Mouse (Mus musculus) ES-CJ7 (cell line): ENCODE data around the gene Eaf1.
"Not testable (repeated sequence)": the region's sequence is repeated elsewhere in the genome, so short reads cannot be mapped to it uniquely, and the experiment has no call there.

ENCODE experiments used
- DNase-seq: peaks from one replicate; pipeline ENCODE4 v3.0.0; 2011; ENCODE audit warnings: low read depth, low spot score

Eaf1 gene

GRCm38 (mm10) chr14:31494349-31494974, at the start of gene Eaf1:
Gene Eaf1 (plus strand): TSS chr14:31494399.
- DNase-seq, result no peak

DNA sequence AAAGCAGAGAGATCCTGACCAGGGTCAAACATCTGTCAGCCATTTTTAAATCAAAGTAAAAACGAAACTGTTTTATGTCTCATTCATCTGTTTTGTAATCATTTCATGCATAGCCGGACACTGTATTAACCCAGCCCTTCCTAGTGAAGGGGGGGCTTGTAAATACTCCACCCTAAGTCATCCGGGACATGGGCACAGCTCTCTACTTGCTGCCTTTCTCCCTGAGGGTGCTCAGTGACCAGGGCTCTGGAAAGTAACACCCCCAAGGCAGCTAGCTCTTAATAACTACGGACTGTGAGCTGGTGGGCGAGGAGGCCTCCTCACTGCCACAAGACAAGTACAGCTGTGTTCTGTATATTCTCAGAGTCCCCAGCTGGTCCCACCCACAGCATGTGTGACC, 45.2 kb upstream of the Eaf1 start:
- no peak for DNase-seq

GRCm38 (mm10) chr14:31453946-31454345, 40.3 kb upstream of the Eaf1 start:
- not testable (repeated sequence) for DNase-seq

GRCm38 (mm10) chr14:31454849-31455566, 39.2 kb upstream of the Eaf1 start:
- DNase-seq, result peak; percentile 26

GRCm38 (mm10) chr14:31456064-31456721, 38.0 kb upstream of the Eaf1 start:
- no peak for DNase-seq

DNA sequence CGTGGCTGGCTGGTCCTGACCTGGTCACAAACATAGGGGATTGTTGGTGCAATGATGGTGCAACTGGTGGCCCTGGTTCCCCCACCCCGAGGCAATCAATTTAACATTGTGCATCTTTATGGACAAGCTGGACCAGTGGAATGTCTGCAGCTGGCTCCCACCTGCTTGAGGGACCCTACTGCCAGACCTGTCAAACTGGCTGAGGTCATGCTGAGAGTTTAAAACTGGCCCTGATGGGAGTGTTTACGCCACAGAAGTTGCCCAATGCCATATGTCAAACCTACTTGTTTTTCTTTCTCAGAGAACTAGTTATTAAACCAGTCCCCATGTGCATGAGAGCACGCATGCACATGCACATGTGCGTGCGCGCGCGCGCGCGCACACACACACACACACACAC, 36.2 kb upstream of the Eaf1 start:
- DNase-seq, result no peak

DNA sequence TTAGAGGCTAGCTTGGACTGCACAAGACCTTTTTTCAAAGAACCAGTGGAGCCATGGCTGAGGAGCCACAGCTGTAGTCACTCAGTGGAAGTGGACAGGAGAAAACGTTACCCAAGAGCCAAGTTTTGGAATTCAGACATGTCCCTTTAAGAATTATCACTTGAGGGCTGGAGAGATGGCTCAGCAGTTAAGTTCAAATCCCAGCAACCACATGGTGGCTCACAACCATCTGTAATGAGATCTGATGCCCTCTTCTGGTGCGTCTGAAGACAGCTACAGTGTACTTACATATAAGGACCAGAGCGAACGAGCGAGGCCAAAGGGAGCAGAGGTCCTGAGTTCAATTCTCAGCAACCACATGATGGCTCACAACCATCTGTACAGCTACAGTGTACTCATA, 32.0 kb upstream of the Eaf1 start:
- peak; percentile 33 for DNase-seq

DNA sequence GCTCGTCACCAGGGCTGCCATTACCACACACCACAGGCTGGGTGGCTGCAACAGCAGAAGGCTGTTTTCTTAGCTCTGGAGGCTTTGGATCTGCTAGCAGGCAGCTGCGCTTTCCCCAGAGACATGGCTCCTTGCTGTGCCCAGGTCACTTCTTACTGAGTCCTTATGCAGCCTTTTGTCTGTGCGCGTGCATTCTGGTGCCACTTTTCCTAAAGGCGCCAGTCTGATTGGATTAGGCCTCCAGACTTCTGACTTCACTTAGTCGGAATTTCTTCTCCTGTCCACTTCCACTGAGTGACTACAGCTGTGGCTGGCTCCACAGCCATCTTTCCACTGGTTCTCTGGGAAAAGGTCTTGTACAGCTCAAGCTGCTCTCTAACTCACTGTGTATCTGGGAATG, 31.3 kb upstream of the Eaf1 start:
- DNase-seq, result no peak

DNA sequence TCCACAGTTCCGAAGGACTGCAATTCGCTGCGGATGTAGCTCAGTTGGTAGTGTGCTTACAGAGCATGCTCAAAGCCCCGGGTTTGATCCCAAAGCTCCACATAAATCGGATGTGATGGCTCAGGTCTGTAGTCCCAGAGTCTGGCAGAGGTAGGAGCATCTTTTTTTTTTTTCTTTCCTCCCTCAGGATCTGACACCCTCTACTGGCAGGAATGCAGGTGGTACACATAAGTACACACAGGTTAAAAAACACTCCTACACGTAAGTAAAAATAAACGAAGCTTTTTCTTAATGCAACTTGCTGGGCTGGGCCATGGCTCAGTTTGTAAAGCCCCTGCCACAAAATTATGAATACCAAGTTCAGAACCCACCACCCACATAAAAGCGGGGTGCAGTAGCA, 30.0 kb upstream of the Eaf1 start:
- peak; percentile 84 for DNase-seq

DNA sequence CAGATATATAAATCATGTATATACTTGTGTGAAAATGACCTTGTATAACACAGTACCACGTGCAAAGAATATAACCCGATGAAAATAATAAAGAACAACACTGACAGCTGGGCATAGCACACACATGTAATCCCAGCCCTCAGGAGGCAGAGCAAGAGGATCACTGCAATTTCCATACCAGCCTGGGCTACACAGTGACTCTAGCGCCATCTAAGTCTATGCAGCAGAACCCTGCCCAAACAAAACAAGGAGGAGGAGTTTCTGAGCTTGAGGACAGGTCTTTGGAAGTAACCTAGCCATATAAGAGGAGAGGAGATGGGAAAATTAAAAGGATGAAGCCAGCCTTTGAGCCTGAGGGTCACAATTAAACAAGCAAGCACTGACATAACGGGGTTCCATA, 24.5 kb upstream of the Eaf1 start:
- DNase-seq, result no peak

DNA sequence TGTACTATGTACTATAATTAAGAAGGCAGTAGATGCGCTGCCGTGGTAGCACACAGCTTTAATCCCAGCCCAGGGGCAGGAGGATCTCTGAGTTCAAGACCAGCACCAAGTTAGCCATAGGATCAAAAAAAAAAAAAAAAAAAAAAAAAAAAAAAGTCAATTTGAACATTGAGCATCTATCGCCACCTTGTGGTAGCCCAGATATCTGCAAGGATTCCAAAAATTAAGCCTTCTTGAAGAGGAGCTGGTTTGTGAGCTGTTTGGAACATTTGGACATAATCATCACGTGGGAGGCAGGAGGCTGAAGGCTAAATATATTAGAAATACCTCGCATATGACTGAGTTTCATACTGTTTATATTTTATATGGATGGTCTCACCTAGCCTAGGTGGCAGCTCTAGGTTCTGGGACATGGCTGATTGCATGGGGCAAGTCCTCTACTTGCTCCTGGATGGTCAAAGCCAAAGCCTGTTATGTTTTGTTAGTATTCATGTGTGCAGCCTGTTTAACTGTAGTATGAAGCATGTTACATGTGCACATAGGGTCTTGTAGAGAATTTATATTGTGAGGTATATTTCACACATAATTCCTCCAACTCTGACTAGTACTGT, 21.6 kb upstream of the Eaf1 start:
- peak; percentile 63 for DNase-seq

DNA sequence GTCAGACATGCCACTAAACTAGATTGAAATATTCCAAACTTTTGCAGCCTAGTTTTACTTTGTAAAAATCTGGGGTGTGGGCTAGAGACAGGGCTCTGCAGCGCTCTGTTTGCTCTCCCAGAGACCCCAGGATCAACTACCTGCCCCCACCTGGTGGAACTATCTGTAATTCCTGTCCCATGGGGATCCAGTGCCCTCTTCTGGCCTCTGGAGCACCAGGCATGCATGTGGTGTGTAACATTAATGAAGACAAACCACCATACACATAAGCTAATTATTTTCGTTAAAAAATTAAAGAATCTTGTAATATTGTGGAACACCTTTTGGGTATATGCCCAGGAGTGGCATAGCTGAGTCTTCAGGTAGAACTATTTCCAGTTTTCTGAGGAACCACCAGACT, 20.9 kb upstream of the Eaf1 start:
- DNase-seq, result no peak

GRCm38 (mm10) chr14:31482417-31482816, 11.8 kb upstream of the Eaf1 start:
- DNase-seq, result no peak

DNA sequence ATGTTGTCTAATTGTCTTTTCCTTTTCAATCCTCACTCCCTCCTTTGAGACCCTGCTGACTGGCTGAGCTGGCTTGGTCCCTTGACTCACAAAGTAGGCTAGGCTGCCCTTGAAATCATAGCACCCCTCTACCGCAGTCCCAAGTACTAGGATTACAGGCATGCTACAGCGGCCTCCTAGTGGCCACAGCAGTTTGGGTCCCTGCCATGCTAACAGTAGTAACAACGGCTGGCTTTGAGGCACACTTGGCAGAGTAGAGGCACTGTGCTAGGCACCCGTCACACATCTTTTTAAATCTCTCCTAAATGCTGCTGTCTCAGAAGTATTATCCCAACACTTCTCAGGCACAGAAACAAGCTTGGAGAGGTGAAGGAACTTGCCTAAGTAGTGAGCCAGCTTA, 7.7 kb upstream of the Eaf1 start:
- DNase-seq, result no peak

- no peak for DNase-seq
Measured at GRCm38 (mm10) chr14:31488055-31488454, 6.1 kb upstream of the Eaf1 start.

DNA sequence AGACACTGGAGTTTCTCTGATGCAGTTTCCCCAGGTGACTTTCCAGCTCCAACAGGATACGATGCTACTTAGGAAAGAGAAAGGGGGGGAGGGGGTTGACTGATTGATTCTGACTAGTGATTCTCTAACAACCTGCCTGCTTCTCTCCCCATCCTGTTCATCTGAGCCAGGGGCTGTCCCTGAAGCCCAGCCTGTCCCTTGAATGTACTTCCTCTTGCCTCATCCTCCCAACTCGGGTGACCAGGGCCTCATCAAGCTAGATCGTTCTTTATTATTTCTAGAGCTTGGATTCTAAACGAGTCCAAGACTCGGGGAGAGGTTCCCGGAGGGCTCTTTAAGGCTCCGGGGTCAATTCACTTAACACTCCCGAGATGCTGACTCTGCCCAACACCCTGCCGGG, 298 bp upstream of the Eaf1 start:
- DNase-seq, result no peak

GRCm38 (mm10) chr14:31494975-31495455, 816 bp downstream of the Eaf1 start, which contains the start of gene Mettl6:
Gene Mettl6 (minus strand): TSS chr14:31495040.
- DNase-seq, result peak; percentile 89

DNA sequence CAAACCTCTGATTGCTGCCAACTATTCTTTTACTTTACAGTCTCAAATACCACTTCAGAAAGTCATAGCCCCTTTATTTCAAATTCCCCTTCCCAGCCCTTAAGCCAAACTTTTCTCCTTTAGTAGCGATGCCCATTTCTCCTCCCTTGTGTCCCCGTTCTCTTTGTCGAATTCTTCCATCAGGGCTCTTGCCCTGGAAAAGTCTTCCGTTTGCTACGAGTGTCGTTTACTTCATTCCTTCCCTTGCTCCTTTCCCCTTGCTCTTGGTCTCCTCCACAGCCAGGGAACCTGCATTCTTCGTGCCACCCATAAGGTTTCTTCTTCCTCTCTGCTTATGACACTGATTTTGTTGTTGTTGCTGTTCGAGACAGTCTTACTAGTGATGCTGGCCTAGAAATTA, 1.3 kb downstream of the Eaf1 start:
- no peak for DNase-seq

DNA sequence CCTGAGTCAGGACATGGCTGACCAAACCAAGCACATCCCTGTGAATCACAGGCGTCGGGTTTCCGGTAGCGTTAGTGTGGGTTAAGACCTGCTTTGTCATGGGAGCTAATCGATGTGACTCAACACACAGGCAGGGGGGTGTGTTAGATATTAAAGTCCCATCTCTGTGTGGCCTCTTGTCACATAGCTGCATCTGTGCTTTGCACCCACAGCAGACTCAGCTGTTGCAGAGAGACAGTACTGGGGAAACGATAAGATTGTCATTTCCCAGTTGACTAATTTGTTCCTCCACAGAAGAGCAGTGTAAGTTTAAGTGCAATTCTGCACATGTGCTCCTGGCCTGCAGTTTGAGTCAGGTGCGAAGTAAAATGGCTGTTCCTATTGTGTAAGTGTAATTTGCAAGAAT, 2.0 kb downstream of the Eaf1 start:
- no peak for DNase-seq

GRCm38 (mm10) chr14:31499526-31499925, 5.3 kb downstream of the Eaf1 start:
- peak; percentile 46 for DNase-seq

GRCm38 (mm10) chr14:31503406-31503805, 9.2 kb downstream of the Eaf1 start:
- no peak for DNase-seq

GRCm38 (mm10) chr14:31506456-31506855, 12.3 kb downstream of the Eaf1 start:
- DNase-seq, result no peak
